Comparison of ENCODE assay signal across 19 mouse cellular contexts in genomic region chr6:38186312-38186950, GRCm38 (mm10).
"Had no signal": no experiment of that assay in that cellular context is flagged by ENCODE, and none has a peak within 500 bp of the region (broad histone marks: within the 10 kb centered on the region; RNA-seq: fewer than 3 reads in every experiment).

No protein-coding gene starts in this region.

- DNase-seq: kidney, adult 2 months; kidney, postnatal 25 days; layer of hippocampus, adult 9-11 months; liver, embryonic 13.5 days; lung, postnatal 14 days; lung, postnatal 4 days; retina, postnatal 1 day; right cerebral cortex, postnatal 25 days; spleen, adult 18-20 months; thymus, postnatal 25 days had no signal

- H3K4me1 ChIP-seq: liver, embryonic 13.5 days; midbrain, embryonic 15.5 days had no signal

- H3K27ac ChIP-seq: kidney, postnatal 0 days; layer of hippocampus, adult 2 months; liver, embryonic 13.5 days; lung, embryonic 15.5 days; midbrain, embryonic 12.5 days; midbrain, embryonic 15.5 days; neural tube, embryonic 13.5 days; stomach, embryonic 15.5 days had no signal

- H3K4me2 ChIP-seq: liver, embryonic 13.5 days; lung, embryonic 15.5 days; midbrain, embryonic 12.5 days; midbrain, embryonic 15.5 days; neural tube, embryonic 13.5 days; stomach, embryonic 15.5 days had no signal

- H3K4me3 ChIP-seq: layer of hippocampus, adult 2 months; liver, embryonic 13.5 days; lung, embryonic 15.5 days; midbrain, embryonic 12.5 days; midbrain, embryonic 15.5 days; myocyte; neural tube, embryonic 13.5 days; stomach, embryonic 15.5 days had no signal

- H3K9ac ChIP-seq: liver, embryonic 13.5 days; lung, embryonic 15.5 days; midbrain, embryonic 12.5 days; midbrain, embryonic 15.5 days; neural tube, embryonic 13.5 days; stomach, embryonic 15.5 days had no signal

- H3K9me3 ChIP-seq: liver, embryonic 13.5 days; lung, embryonic 15.5 days; midbrain, embryonic 12.5 days; midbrain, embryonic 15.5 days; neural tube, embryonic 13.5 days; stomach, embryonic 15.5 days had no signal

- ATAC-seq: intestine, embryonic 16.5 days; midbrain, embryonic 15.5 days had no signal

- H3K36me3 ChIP-seq: liver, embryonic 13.5 days; stomach, embryonic 15.5 days had no signal

- H3K27me3 ChIP-seq: liver, embryonic 13.5 days; lung, embryonic 15.5 days; midbrain, embryonic 12.5 days; midbrain, embryonic 15.5 days; neural tube, embryonic 13.5 days; stomach, embryonic 15.5 days had no signal
